Mouse (Mus musculus) midbrain, embryonic 16.5 days (tissue): ENCODE results near the gene Zfp131. TPM values are rescaled to one million over a fixed set of nuclear protein-coding genes. Genes with fewer than 3 reads are reported as not detected.

ENCODE experiments used
- polyA plus RNA-seq: library from polyadenylated mRNA; unstranded; fragments of >200 nt; fragmentation: Nextera tagmentation; extraction: Ambion mirVana; gene quantifications from 2 replicates; pipeline ENCODE4 v1.2.1, GENCODE M21; 2015

The Zfp131 gene
- polyA plus RNA-seq, 1 experiment from 2014 or later = 27.4 TPM

Other genes starting within 250 kb of the Zfp131 start
- gene Ccl28, start 167.1 kb downstream of the Zfp131 start, polyA plus RNA-seq = 0.20 and 0.37 TPM in 2 replicates
- gene Hmgcs1, start 100.5 kb downstream of the Zfp131 start, polyA plus RNA-seq = 635 and 644 TPM in 2 replicates
- gene Nim1k, start 35.0 kb downstream of the Zfp131 start, polyA plus RNA-seq = 5.5 and 7.0 TPM in 2 replicates
- not detected in 2 replicates for gene AF067063, start 39.3 kb upstream of the Zfp131 start, polyA plus RNA-seq
- gene D13Ertd608e, start 45.1 kb upstream of the Zfp131 start, polyA plus RNA-seq = not detected in 2 replicates
- not detected in 2 replicates for gene Tcstv1, start 103.9 kb upstream of the Zfp131 start, polyA plus RNA-seq
- gene Gm21761, start 138.4 kb upstream of the Zfp131 start, polyA plus RNA-seq = not detected in 2 replicates
- gene B020031M17Rik, start 159.9 kb upstream of the Zfp131 start, polyA plus RNA-seq = not detected in 2 replicates
- gene Gm36079, start 236.1 kb upstream of the Zfp131 start, polyA plus RNA-seq = not detected in 2 replicates